Mouse (Mus musculus): ENCODE measurements around the gene Elavl4. TPM values are rescaled to one million over a fixed set of nuclear protein-coding genes. Genes with fewer than 3 reads are reported as not detected.

The Elavl4 gene
- 69.5 and 72.4 TPM in 2 replicates for polyA plus RNA-seq (2012; rRNA removed)

DNA sequence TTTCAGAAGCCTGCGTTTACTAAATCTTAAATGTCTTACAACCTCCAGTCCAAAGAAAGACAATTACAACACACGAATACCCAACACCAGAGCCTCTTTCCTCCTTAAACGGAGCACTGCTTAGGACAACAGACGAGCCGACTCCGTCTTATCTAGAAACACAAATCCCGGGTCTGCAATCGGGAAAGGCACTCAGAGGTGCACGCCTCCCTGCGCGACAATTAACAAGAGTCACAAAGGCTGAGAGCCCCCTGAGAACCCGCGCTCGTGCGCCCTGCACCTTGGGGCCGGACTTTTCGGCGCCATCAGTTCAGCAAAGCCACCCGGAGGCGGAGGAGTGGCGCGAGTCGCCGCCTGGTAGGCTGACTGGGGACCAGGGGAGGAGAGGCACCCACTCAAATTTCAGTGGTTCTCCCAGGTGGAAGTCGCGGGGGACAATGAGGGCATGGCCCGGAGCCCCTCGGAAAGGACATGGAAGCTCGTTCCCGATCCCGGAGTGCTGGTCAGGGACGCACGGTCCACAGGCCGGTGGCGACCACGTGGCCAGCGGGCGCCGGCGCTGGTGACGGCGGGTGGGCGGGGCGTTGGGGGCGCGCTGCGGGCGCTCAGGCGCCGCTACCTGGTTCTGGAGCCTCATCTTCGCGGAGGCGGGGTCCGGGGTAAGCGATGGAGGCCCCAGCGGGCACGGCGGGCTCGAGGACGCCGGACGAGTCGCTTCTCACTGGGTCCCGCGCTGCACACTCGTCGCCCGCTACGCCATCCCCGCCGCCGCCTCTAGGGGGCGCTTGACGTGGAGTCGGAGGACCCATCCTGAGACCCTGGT, at the start of gene Elavl4:
Gene Elavl4 (minus strand): TSS at position 732 of the 823 bp plus-strand sequence.
- DNase-seq = peak; percentile 68 to 79
- TF ChIP-seq POLR2A (IDR thresholded peaks at IDR 0.05; ENCODE audit: borderline replicate concordance, insufficient read depth, low read length) = 0 out of 2 replicates have a peak, but pooled peaks have one; percentile 33
- peak; percentile 60; the same call in 1 of the 2 replicates for TF ChIP-seq CTCF (IDR thresholded peaks at IDR 0.05; ENCODE audit: borderline replicate concordance, insufficient read depth, low read depth, low read length)
- H3K27ac ChIP-seq (ENCODE audit: insufficient read depth, low read length) = no peak within 1 kb of the TSS
- peak within 1 kb of the TSS; percentile 86 for H3K4me3 ChIP-seq (replicated peaks; ENCODE audit: insufficient read depth, low read depth, low read length)
- H3K4me1 ChIP-seq (ENCODE audit: control insufficient read depth, insufficient read depth, low read length) = no peaks in the 10 kb centered on the region
- WGBS = under 1% methylated on average over 64 of the region's 75 CpGs
- H3K27me3 ChIP-seq (ENCODE audit: control insufficient read depth, insufficient read depth, low read length) = no peaks in the 10 kb centered on the region

DNA sequence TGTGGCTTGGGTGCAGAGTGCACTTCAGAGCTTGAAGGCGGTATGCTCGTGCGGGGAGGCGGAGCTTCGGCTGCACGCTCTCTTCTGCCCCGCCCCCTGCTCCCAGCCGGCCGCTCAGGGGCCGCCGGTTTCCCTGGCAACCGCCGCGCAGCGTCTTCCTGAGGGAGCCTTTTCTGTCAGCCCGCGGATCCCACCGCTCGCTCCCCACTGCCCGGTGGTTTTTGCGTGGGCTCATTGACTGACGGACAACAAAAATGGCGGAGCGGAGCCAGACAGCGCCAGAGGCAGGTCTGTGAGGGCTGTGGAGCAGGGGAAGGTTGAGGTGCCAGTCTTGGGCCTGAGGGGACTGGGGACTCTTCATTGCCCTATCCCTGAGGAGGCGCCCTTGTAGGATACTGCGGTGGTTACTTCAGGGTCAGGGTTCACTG, 45.9 kb upstream of the Elavl4 start, which contains the start of gene Agbl4:
Gene Agbl4 (plus strand): TSS at position 44 of the 428 bp plus-strand sequence.
- Histone ChIP-seq H3K4me3 (replicated peaks; ENCODE audit: insufficient read depth, low read depth, low read length) (peak within 1 kb of the TSS; percentile 54), H3K27ac (ENCODE audit: insufficient read depth, low read length) (no peak within 1 kb of the TSS), H3K27me3 (ENCODE audit: control insufficient read depth, insufficient read depth, low read length) (no peaks in the 10 kb centered on the region), H3K4me1 (ENCODE audit: control insufficient read depth, insufficient read depth, low read length) (no peaks in the 10 kb centered on the region)
- WGBS = under 1% methylated on average over 27 of the region's 27 CpGs
- TF ChIP-seq POLR2A (IDR thresholded peaks at IDR 0.05; ENCODE audit: borderline replicate concordance, insufficient read depth, low read length) (no peak), CTCF (IDR thresholded peaks at IDR 0.05; ENCODE audit: borderline replicate concordance, insufficient read depth, low read depth, low read length) (no peak)
- peak; percentile 51 to 53 for DNase-seq

DNA sequence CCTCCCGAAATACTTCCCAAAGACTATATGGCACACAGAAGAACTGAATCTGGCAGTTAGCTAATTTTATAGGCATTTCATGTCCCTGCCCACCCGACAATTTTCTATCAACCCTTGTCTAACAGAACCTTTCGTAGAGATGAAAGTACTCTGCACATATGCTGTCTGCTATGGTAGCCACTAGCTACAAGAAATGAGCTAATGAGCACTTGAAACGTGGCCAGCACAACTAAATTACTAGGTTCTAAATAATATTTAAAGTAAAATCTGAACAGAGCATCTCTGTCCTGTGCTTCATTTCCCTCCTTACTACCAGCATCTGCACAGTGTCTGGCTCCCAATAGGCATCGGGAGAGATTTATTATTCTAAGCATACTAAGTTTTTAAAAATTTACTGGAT, 44.5 kb upstream of the Elavl4 start:
- no peaks in the 10 kb centered on the region for H3K4me1 ChIP-seq (ENCODE audit: control insufficient read depth, insufficient read depth, low read length)
- TF ChIP-seq CTCF (IDR thresholded peaks at IDR 0.05; ENCODE audit: borderline replicate concordance, insufficient read depth, low read depth, low read length) (no peak), POLR2A (IDR thresholded peaks at IDR 0.05; ENCODE audit: borderline replicate concordance, insufficient read depth, low read length) (no peak)
- H3K4me3 ChIP-seq (replicated peaks; ENCODE audit: insufficient read depth, low read depth, low read length) = no peak overlapping the region
- DNase-seq = no peak
- H3K27ac ChIP-seq (ENCODE audit: insufficient read depth, low read length) = no peak overlapping the region
- 63% methylated on average over 5 of the region's 5 CpGs for WGBS
- no peaks in the 10 kb centered on the region for H3K27me3 ChIP-seq (ENCODE audit: control insufficient read depth, insufficient read depth, low read length)

DNA sequence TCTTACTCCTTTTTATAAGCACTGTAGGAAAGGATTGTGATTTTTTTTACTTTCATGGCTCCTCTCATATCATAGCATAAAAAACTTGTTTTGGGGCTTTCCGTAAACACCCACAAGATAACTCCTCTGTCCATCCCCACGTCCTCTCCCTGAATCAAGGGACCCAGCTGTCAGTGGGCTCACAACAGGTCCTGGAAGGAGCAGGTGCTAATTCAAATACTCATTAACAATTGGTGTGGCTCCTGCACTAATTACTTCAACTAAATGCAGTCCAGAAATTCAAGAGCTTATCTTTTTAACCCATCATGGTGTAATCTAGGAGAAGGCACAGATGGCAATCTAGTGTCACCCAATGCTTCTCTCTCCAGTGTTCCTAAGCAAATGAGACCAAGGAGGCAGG, 8.9 kb upstream of the Elavl4 start:
- 41% methylated on average over 2 of the region's 2 CpGs for WGBS
- H3K27me3 ChIP-seq (ENCODE audit: control insufficient read depth, insufficient read depth, low read length) = no peaks in the 10 kb centered on the region
- TF ChIP-seq POLR2A (IDR thresholded peaks at IDR 0.05; ENCODE audit: borderline replicate concordance, insufficient read depth, low read length) = no peak
- TF ChIP-seq CTCF (IDR thresholded peaks at IDR 0.05; ENCODE audit: borderline replicate concordance, insufficient read depth, low read depth, low read length) = no peak

DNA sequence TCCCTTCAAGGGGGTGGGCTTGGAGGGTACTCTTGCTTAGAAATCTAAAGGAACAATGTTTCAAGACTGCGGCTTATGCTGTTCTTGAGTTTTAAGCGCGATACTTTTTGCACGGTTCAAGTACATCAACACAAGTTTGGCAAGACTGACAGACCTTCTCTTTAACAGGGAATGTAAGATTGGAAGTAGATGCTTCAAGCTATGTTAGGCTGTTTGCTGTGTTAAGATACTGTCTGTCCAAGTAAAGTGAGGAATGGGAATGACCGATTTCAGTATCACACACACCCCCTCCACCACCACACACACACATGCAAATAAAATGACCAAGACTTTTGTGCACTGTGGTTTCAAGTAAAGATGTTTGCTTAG, 276 bp upstream of the Elavl4 start:
- no peak for DNase-seq
- TF ChIP-seq CTCF (IDR thresholded peaks at IDR 0.05; ENCODE audit: borderline replicate concordance, insufficient read depth, low read depth, low read length) (no peak), POLR2A (IDR thresholded peaks at IDR 0.05; ENCODE audit: borderline replicate concordance, insufficient read depth, low read length) (no peak)
- under 1% methylated on average over 5 of the region's 5 CpGs for WGBS
- no peaks in the 10 kb centered on the region for H3K4me1 ChIP-seq (ENCODE audit: control insufficient read depth, insufficient read depth, low read length)
- H3K27ac ChIP-seq (ENCODE audit: insufficient read depth, low read length) = no peak overlapping the region
- H3K4me3 ChIP-seq (replicated peaks; ENCODE audit: insufficient read depth, low read depth, low read length) = peak overlapping the region; percentile 86
- no peaks in the 10 kb centered on the region for H3K27me3 ChIP-seq (ENCODE audit: control insufficient read depth, insufficient read depth, low read length)

More for the DNA sequence above, 8.9 kb upstream of the Elavl4 start:
- no peak overlapping the region for H3K4me3 ChIP-seq (replicated peaks; ENCODE audit: insufficient read depth, low read depth, low read length)
- no peak for DNase-seq
- no peaks in the 10 kb centered on the region for H3K4me1 ChIP-seq (ENCODE audit: control insufficient read depth, insufficient read depth, low read length)
- H3K27ac ChIP-seq (ENCODE audit: insufficient read depth, low read length) = no peak overlapping the region

DNA sequence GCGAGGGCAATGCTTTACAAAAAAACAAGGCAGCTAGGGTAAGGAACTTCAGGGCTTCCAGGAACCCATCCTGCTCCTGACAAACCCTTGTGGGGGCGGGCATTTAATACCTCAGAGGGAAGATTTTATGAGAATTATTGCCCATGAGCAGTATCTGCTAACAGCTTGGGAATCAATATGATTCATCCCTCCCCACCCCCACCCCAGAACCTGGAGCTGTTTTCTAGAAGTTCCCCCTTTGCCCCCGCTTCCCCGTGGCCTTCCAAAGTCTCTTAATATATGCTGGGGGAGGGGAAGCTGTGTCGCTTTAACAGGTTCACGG, 892 bp downstream of the Elavl4 start:
- WGBS = 9% methylated on average over 6 of the region's 6 CpGs
- H3K4me3 ChIP-seq (replicated peaks; ENCODE audit: insufficient read depth, low read depth, low read length) = peak overlapping the region; percentile 86
- no peaks in the 10 kb centered on the region for H3K27me3 ChIP-seq (ENCODE audit: control insufficient read depth, insufficient read depth, low read length)
- TF ChIP-seq POLR2A (IDR thresholded peaks at IDR 0.05; ENCODE audit: borderline replicate concordance, insufficient read depth, low read length) (no peak), CTCF (IDR thresholded peaks at IDR 0.05; ENCODE audit: borderline replicate concordance, insufficient read depth, low read depth, low read length) (no peak)
- DNase-seq = peak in 1 of 2 experiments; percentile 8
- H3K27ac ChIP-seq (ENCODE audit: insufficient read depth, low read length) = no peak overlapping the region
- H3K4me1 ChIP-seq (ENCODE audit: control insufficient read depth, insufficient read depth, low read length) = no peaks in the 10 kb centered on the region

DNA sequence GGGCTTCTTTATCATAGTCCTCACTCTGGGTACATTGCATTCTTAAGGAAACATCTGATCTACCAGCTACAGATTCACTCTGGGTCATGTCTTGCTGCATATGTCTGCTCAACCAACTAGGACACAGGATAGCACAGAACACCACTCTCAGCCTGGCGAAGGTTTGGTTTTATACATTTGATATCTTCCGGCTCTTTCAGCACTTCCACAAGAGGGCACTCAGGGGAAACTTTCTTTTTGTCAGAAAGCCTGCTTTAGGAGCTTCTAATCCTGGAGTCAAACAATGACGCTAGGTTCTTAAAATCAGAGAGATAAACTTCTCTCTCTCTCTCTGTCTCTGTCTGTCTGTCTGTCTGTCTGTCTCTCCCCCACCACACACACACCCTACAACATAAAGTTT, 27.8 kb downstream of the Elavl4 start:
- Histone ChIP-seq H3K27ac (ENCODE audit: insufficient read depth, low read length) (no peak overlapping the region), H3K4me3 (replicated peaks; ENCODE audit: insufficient read depth, low read depth, low read length) (no peak overlapping the region), H3K27me3 (ENCODE audit: control insufficient read depth, insufficient read depth, low read length) (no peaks in the 10 kb centered on the region), H3K4me1 (ENCODE audit: control insufficient read depth, insufficient read depth, low read length) (no peaks in the 10 kb centered on the region)
- DNase-seq = no peak
- 67% methylated on average over 3 of the region's 3 CpGs for WGBS
- no peak for TF ChIP-seq CTCF (IDR thresholded peaks at IDR 0.05; ENCODE audit: borderline replicate concordance, insufficient read depth, low read depth, low read length)
- TF ChIP-seq POLR2A (IDR thresholded peaks at IDR 0.05; ENCODE audit: borderline replicate concordance, insufficient read depth, low read length) = no peak

DNA sequence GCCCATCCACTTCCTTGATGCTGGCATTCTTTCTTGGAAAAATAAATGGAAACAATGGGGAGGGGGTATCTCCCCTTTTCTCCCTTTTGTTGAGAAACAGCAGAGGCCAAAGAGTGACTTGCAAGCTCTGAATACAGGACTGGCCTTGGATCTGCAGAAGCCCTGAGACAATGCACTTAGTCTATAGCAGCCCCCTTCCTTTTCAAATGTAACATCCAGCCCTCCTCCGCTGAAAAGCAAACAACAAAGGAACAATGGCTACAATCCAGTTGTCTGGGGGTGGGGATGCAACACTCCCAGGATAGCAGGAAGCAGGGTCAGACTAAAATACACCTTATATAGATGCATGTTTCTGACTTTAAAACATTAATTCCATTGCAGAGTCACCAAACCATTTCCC, 39.6 kb downstream of the Elavl4 start:
- H3K4me3 ChIP-seq (replicated peaks; ENCODE audit: insufficient read depth, low read depth, low read length) = no peak overlapping the region
- DNase-seq = no peak
- no peaks in the 10 kb centered on the region for H3K4me1 ChIP-seq (ENCODE audit: control insufficient read depth, insufficient read depth, low read length)
- no peak overlapping the region for H3K27ac ChIP-seq (ENCODE audit: insufficient read depth, low read length)
- TF ChIP-seq POLR2A (IDR thresholded peaks at IDR 0.05; ENCODE audit: borderline replicate concordance, insufficient read depth, low read length) (no peak), CTCF (IDR thresholded peaks at IDR 0.05; ENCODE audit: borderline replicate concordance, insufficient read depth, low read depth, low read length) (no peak)
- 33% methylated on average over 1 of the region's 1 CpGs for WGBS
- H3K27me3 ChIP-seq (ENCODE audit: control insufficient read depth, insufficient read depth, low read length) = no peaks in the 10 kb centered on the region

Measured in cerebellum, adult 2 months (tissue).